Mouse (Mus musculus): ENCODE measurements around the gene Cadps2.

GRCm38 (mm10) chr6:23650205-23650604 lies 189.0 kb downstream of the Cadps2 start, which contains the start of gene Rnf133:
- no peak for TF ChIP-seq CTCF (IDR thresholded peaks at IDR 0.05; ENCODE audit: insufficient read depth, low read length)
- no peak for TF ChIP-seq POLR2A (IDR thresholded peaks at IDR 0.05; ENCODE audit: borderline replicate concordance, extremely low read depth, low read depth, low read length)
